Mouse (Mus musculus) heart, embryonic 16.5 days (tissue): ENCODE results near the gene Susd6. TPM values are rescaled to one million over a fixed set of nuclear protein-coding genes. Genes with fewer than 3 reads are reported as not detected.

ENCODE experiments used
- ATAC-seq: fragments of 200-750 bp; cut with Nextera tagmentation; replicated peaks from 2 replicates; pipeline ENCODE4 v1.8.0; 2017; ENCODE audit warnings: moderate number of reproducible peaks; ENCODE audit not compliant: insufficient read depth, low FRiP score; ENCODE audit errors: extremely low read depth
- H3K27ac ChIP-seq: fragments of 300-500 bp; sonication (generic); 2 replicates; pipeline ENCODE4 v1.5.1; 2014; ENCODE audit warnings: mild to moderate bottlenecking, low read length, control low read depth, moderate library complexity
- H3K27me3 ChIP-seq: fragments of 300-500 bp; sonication (generic); 2 replicates; pipeline ENCODE4 v1.6.1; 2014; ENCODE audit warnings: low read length, mixed read lengths; ENCODE audit not compliant: control insufficient read depth, insufficient read depth
- H3K36me3 ChIP-seq: fragments of 300-500 bp; sonication (generic); 2 replicates; pipeline ENCODE4 v1.6.1; 2014; ENCODE audit not compliant: control insufficient read depth, insufficient read depth
- H3K4me1 ChIP-seq: fragments of 300-500 bp; sonication (generic); 2 replicates; pipeline ENCODE4 v1.6.1; 2014; ENCODE audit warnings: low read length, mixed read lengths; ENCODE audit not compliant: control insufficient read depth, insufficient read depth
- H3K4me2 ChIP-seq: fragments of 300-500 bp; sonication (generic); 2 replicates; pipeline ENCODE4 v1.6.1; 2014; ENCODE audit warnings: low read depth, mild to moderate bottlenecking, control low read depth, low read length
- H3K4me3 ChIP-seq: fragments of 300-500 bp; sonication (generic); 2 replicates; pipeline ENCODE4 v1.5.1; 2014; ENCODE audit warnings: mild to moderate bottlenecking, control low read depth, low read length
- H3K9ac ChIP-seq: fragments of 300-500 bp; sonication (generic); 2 replicates; pipeline ENCODE4 v1.6.1; 2014; ENCODE audit warnings: low read length, control low read depth
- H3K9me3 ChIP-seq: fragments of 300-500 bp; sonication (generic); replicated peaks from 2 replicates; pipeline ENCODE4 v1.6.1; 2016; ENCODE audit warnings: low read length; ENCODE audit not compliant: control insufficient read depth
- WGBS: fragments of 180-500 bp; shearing (Covaris S2); extraction: QIAGEN DNeasy Blood & Tissue Kit; methylation state at CpG from one replicate; pipeline ENCODE4 v1.1.7; 2014; 5-methylcytosine and 5-hydroxymethylcytosine counted together
- polyA plus RNA-seq: library from polyadenylated mRNA; unstranded; fragments of >200 nt; fragmentation: Nextera tagmentation; extraction: Ambion mirVana; gene quantifications from 2 replicates; pipeline ENCODE4 v1.2.1, GENCODE M21; 2015

Gene Susd6
- polyA plus RNA-seq, 1 experiment from 2014 or later, result 19.4 TPM

DNA sequence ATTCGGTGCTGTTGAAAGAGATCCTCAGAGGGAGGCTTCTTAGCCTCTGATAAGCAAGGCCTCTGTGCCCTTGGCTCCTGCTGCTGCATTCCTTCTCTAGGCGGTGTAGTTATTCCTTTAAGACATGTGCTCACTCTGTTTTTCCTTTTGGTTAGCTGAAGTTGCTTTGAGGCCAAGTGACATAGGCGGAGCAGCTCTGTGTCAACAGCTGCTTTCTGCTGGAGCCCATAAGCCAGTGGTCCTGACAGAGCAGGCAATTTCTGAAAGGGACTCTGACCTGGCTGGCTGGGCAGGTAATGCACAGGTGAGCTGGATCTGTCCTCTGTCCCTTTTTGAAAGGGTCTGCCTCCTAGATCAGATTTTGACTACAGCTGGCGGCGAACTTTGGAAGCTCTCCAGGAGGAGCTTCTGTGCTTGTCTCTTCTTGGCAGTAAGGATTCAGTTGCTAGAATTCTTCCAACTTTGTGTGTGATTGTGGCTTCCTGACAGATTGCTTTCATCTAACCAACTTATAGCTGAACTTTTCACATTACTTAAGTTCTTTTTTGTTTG, 37.2 kb downstream of the Susd6 start:
- H3K4me1 ChIP-seq, result peaks cover 32% of the 10 kb centered on the region
- WGBS, result 42% methylated on average over 5 of the region's 5 CpGs
- no peaks in the 10 kb centered on the region for H3K27me3 ChIP-seq
- no peak overlapping the region for H3K4me3 ChIP-seq
- ATAC-seq, result peak; percentile 49
- no peaks in the 10 kb centered on the region for H3K9me3 ChIP-seq
- no peak overlapping the region for H3K9ac ChIP-seq
- no peak overlapping the region for H3K4me2 ChIP-seq
- no peaks in the 10 kb centered on the region for H3K36me3 ChIP-seq
- H3K27ac ChIP-seq, result peak overlapping the region; percentile 75

DNA sequence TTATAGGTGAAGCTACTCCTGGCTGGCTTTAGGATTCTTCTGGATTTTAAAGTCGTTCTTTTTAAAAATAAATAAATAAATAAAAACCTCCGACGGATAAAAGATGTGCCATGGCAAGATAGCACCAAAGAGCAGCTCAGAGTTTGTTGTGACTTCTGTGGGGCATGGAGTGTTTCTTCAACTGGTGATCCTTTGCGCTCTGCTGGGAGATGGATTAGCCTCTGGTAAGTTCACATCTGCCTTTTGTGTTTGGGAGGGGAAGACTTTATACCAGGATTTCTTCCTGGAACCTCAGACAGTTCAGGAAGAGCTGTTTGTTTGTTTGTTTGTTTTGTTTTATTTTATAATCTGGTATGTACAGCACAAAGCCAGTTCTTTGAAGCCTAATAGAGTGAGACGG, 37.7 kb downstream of the Susd6 start:
- Histone ChIP-seq H3K4me2 (no peak overlapping the region), H3K9ac (no peak overlapping the region), H3K36me3 (no peaks in the 10 kb centered on the region), H3K27me3 (no peaks in the 10 kb centered on the region), H3K9me3 (no peaks in the 10 kb centered on the region), H3K4me1 (peaks cover 32% of the 10 kb centered on the region), H3K27ac (peak overlapping the region; percentile 59; the same call in 1 of the 2 replicates), H3K4me3 (no peak overlapping the region)
- ATAC-seq, result no peak
- 62% methylated on average over 5 of the region's 5 CpGs for WGBS

DNA sequence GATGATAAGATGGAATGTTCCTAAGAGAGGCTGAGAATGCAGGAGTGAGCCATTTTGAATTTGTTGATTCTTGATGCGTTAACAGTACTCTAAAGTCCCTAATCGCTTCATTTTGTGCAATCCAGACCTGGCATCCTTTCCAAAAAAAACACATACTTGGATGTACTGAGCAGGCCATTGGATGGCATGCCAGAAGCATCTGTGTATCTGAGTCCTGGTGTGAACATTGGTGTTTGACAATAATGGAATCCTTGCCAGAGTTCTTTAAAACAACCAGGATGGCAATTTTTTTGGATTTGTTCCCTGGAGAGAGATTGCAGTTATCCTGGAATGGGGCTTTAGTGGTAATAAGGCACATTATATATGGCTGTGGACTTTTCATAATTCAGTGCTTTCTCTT, 38.6 kb downstream of the Susd6 start:
- WGBS, result 68% methylated on average over 2 of the region's 2 CpGs
- Histone ChIP-seq H3K9me3 (no peaks in the 10 kb centered on the region), H3K27ac (no peak overlapping the region), H3K4me2 (no peak overlapping the region), H3K36me3 (no peaks in the 10 kb centered on the region), H3K4me3 (no peak overlapping the region), H3K9ac (no peak overlapping the region), H3K27me3 (no peaks in the 10 kb centered on the region), H3K4me1 (peaks cover 40% of the 10 kb centered on the region)
- no peak for ATAC-seq

DNA sequence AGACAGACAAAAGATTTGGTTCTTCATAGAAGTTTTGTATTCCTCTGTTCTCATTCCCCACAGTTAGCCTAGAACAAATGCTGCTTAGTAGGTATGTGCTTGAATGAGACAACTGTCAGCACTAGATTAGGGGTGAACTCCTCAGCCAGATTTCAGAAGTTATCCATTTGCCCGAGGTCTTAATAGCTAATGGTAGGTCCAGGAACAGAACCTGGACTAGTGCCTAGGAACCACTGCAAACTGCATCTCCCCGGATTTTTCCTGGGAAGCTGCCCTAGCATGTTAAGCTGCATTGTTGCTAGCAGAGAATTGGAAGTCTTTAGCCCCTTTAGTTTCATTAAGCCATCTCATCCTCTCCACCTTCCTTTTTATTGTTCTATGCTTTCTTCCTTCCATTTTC, 39.9 kb downstream of the Susd6 start:
- H3K9ac ChIP-seq, result no peak overlapping the region
- H3K9me3 ChIP-seq, result no peaks in the 10 kb centered on the region
- peak overlapping the region; percentile 30 for H3K27ac ChIP-seq
- H3K27me3 ChIP-seq, result no peaks in the 10 kb centered on the region
- WGBS, result 25% methylated on average over 2 of the region's 2 CpGs
- no peak overlapping the region for H3K4me3 ChIP-seq
- no peak for ATAC-seq
- peaks cover 43% of the 10 kb centered on the region for H3K4me1 ChIP-seq
- no peak overlapping the region for H3K4me2 ChIP-seq
- no peaks in the 10 kb centered on the region for H3K36me3 ChIP-seq

DNA sequence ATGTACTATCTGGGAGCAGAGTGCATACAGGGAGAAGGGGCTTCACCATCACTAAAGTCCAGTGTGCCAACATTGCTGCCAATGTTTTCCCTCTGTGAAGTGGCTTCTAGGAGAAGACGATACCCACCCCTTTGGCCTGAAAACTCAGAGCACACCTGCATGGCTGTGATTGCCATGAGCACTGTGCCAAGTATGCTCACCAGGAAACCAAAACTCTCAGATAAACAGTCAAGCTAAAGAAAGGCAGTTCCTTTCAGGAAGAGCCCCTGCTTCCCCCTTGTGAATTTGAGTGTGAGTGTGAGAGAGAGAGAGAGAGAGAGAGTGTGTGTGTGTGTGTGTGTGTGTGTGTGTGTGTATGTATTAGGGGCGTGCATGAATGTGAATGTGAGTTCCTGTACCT, 40.5 kb downstream of the Susd6 start:
- Histone ChIP-seq H3K4me2 (no peak overlapping the region), H3K4me3 (no peak overlapping the region), H3K27me3 (no peaks in the 10 kb centered on the region), H3K9me3 (no peaks in the 10 kb centered on the region), H3K4me1 (peaks cover 42% of the 10 kb centered on the region), H3K9ac (no peak overlapping the region), H3K27ac (peak overlapping the region; percentile 62; the same call in 1 of the 2 replicates), H3K36me3 (no peaks in the 10 kb centered on the region)
- 42% methylated on average over 2 of the region's 2 CpGs for WGBS
- no peak for ATAC-seq

DNA sequence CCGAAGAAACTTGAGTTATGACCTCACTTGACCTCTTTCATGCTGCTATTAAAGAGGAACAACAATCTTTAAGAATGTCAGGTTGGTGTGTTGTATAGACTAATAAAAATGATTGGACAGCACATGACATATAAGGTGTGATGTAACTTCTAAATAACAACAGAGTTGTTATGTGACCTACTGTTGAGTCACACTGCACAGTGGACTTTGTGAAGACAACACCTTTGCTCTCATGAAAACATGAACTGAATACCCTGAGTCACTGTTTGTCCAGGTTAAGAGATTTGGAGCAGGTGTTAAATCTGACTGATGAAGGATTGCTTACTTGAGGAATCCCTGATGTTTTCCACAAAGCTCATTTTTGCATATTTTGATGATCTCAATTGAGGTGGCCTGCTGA, 42.0 kb downstream of the Susd6 start:
- 66% methylated on average over 1 of the region's 1 CpGs for WGBS
- Histone ChIP-seq H3K4me2 (no peak overlapping the region), H3K9me3 (no peaks in the 10 kb centered on the region), H3K4me3 (no peak overlapping the region), H3K36me3 (no peaks in the 10 kb centered on the region), H3K27me3 (no peaks in the 10 kb centered on the region), H3K9ac (no peak overlapping the region), H3K4me1 (peaks cover 32% of the 10 kb centered on the region), H3K27ac (no peak overlapping the region)
- ATAC-seq, result no peak

DNA sequence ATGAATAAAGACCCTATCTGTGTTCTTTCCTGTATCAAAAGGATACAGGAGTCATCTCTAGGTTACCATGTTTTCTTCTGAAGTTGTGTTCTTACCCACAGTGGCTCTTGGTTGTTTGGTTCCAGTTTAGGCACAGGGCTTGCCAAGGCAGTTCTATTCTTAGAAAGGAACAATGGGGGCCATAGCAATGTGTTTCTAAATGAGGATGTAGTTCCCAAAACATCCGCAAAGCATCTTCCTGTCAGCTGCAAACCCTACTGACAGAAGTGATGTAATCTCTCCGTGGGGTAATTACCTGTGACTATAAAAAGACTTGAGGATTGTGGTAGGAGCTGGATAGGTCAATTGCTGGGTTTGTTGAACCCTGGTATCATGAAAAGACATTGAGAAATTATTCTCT, 43.2 kb downstream of the Susd6 start:
- H3K27ac ChIP-seq, result peak overlapping the region; percentile 36
- peaks cover 28% of the 10 kb centered on the region for H3K4me1 ChIP-seq
- ATAC-seq, result peak; percentile 41; the same call in 1 of the 2 replicates

DNA sequence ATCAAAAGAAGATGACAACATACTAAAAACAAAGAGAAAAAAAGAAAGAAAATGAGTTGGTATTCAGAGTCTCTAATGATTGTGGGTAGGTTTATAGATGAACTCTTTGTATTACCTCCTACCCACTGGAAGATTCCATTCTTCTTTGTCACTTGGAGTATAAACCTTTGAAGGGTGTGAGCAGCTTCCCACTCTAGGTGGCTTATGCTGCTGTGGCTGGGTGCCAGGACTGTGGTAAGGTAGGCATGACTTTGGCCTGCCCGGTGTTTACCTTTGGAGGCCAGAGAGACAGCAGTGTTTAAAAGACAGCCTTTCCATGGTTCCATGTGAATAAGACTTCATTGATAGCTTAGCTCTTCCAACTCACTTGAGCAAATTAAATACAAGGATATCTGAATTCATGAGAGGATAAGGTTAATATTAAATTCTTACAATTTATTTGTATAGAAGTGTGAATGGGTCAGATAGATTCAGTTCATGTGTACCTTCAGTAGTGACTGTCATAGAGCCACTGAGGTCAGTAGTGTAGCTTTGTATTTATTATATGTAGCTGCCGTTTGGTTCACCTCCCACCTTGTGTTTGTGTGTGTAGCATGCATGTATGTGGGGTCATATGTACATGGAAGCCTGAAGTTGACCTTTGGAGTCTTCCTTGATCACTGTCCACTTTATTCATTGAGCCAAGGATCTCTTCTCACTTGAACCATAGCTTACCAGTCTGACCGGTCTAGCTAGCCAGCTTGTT, 44.0 kb downstream of the Susd6 start:
- WGBS, result 87% methylated on average over 3 of the region's 3 CpGs
- ATAC-seq, result no peak

More for the DNA sequence above, 43.2 kb downstream of the Susd6 start:
- WGBS, result 10% methylated on average over 2 of the region's 2 CpGs
- H3K27me3 ChIP-seq, result no peaks in the 10 kb centered on the region
- H3K36me3 ChIP-seq, result no peaks in the 10 kb centered on the region
- H3K9me3 ChIP-seq, result no peaks in the 10 kb centered on the region
- H3K4me2 ChIP-seq, result no peak overlapping the region
- H3K9ac ChIP-seq, result no peak overlapping the region
- no peak overlapping the region for H3K4me3 ChIP-seq

DNA sequence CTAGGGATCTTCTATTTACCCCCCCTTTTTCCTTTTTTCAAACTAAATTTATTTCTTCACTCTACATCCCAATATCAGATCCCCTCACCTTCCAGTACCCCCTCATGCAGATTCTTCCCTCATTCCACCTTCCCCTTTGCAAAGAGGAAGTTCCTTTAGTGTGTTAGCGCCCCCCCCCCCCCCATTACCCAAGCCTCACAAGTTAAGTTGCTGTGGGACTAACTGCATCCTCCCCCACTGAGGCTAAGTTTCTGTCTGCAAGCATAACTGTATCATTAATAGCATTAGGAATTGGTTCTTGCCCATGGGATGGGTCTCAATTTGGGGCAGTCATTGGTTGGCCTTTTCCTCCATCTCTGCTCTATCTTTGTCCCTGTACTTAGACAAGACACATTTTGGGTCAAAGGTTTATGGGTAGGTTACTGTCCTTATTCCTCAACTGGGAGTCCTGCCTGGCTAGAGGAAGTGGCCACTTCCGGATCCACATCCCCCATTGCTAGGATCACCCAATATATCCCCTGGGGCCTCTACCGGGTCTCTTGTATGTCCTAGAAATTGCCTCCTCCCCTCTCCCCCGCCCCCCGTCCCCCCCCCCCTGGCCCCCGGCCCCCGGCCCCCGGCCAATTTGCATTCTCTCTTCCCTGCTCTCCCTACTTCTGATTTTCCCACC, 44.7 kb downstream of the Susd6 start:
- no peak overlapping the region for H3K4me2 ChIP-seq
- peaks cover 28% of the 10 kb centered on the region for H3K4me1 ChIP-seq
- no peak overlapping the region for H3K9ac ChIP-seq
- no peak overlapping the region for H3K4me3 ChIP-seq
- no peaks in the 10 kb centered on the region for H3K36me3 ChIP-seq
- H3K27ac ChIP-seq, result no peak overlapping the region
- H3K27me3 ChIP-seq, result no peaks in the 10 kb centered on the region
- no peak for ATAC-seq
- 82% methylated on average over 6 of the region's 8 CpGs for WGBS
- no peaks in the 10 kb centered on the region for H3K9me3 ChIP-seq

More for the DNA sequence above, 44.0 kb downstream of the Susd6 start:
- peaks cover 29% of the 10 kb centered on the region for H3K4me1 ChIP-seq
- no peak overlapping the region for H3K9ac ChIP-seq
- no peaks in the 10 kb centered on the region for H3K9me3 ChIP-seq
- no peaks in the 10 kb centered on the region for H3K36me3 ChIP-seq
- no peak overlapping the region for H3K4me3 ChIP-seq
- H3K4me2 ChIP-seq, result no peak overlapping the region
- H3K27me3 ChIP-seq, result no peaks in the 10 kb centered on the region
- no peak overlapping the region for H3K27ac ChIP-seq
